Mouse (Mus musculus): ENCODE measurements around the gene Nid1. TPM values are rescaled to one million over a fixed set of nuclear protein-coding genes. Genes with fewer than 3 reads are reported as not detected.
"Not testable (repeated sequence)": the region's sequence is repeated elsewhere in the genome, so short reads cannot be mapped to it uniquely, and the experiment has no call there.

The Nid1 gene
- polyA plus RNA-seq, 1 experiment from 2014 or later, result 63.2 TPM

GRCm38 (mm10) chr13:13418859-13419258 is 18.5 kb upstream of the Nid1 start:
- WGBS, result 90% methylated on average over 7 of the region's 12 CpGs
- ATAC-seq (ENCODE audit: low FRiP score, low read depth), result not testable (repeated sequence)

GRCm38 (mm10) chr13:13423301-13423700 is 14.1 kb upstream of the Nid1 start:
- not testable (repeated sequence) for H3K27me3 ChIP-seq; H3K4me3 ChIP-seq; H3K9me3 ChIP-seq; H3K4me1 ChIP-seq; H3K9ac ChIP-seq; ATAC-seq (ENCODE audit: low FRiP score, low read depth); H3K36me3 ChIP-seq; H3K27ac ChIP-seq; H3K4me2 ChIP-seq (replicated peaks)
- WGBS, result 76% methylated on average over 2 of the region's 5 CpGs

More at GRCm38 (mm10) chr13:13418859-13419258, 18.5 kb upstream of the Nid1 start:
- not testable (repeated sequence) for H3K4me2 ChIP-seq (replicated peaks); H3K36me3 ChIP-seq; H3K9me3 ChIP-seq; H3K9ac ChIP-seq; H3K4me3 ChIP-seq; H3K27me3 ChIP-seq; H3K4me1 ChIP-seq; H3K27ac ChIP-seq

- H3K27me3 ChIP-seq; H3K9me3 ChIP-seq; H3K27ac ChIP-seq; H3K4me3 ChIP-seq; H3K4me2 ChIP-seq (replicated peaks); H3K36me3 ChIP-seq; H3K4me1 ChIP-seq; H3K9ac ChIP-seq; ATAC-seq (ENCODE audit: low FRiP score, low read depth): not testable (repeated sequence)
- 89% methylated on average over 4 of the region's 7 CpGs for WGBS
These were observed 1.2 kb upstream of the Nid1 start for GRCm38 (mm10) chr13:13436161-13436560.

GRCm38 (mm10) chr13:13438112-13438953 is 982 bp downstream of the Nid1 start:
- not testable (repeated sequence) for H3K9me3 ChIP-seq, H3K27ac ChIP-seq, H3K27me3 ChIP-seq, H3K9ac ChIP-seq, H3K4me1 ChIP-seq, H3K36me3 ChIP-seq
- Histone ChIP-seq H3K4me2 (replicated peaks) (peak overlapping the region; percentile 55), H3K4me3 (peak overlapping the region; percentile 33)
- 2% methylated on average over 18 of the region's 28 CpGs for WGBS
- peak; percentile 72 for ATAC-seq (ENCODE audit: low FRiP score, low read depth)

GRCm38 (mm10) chr13:13445601-13446000 is 8.2 kb downstream of the Nid1 start:
- H3K27me3 ChIP-seq; H3K27ac ChIP-seq; H3K36me3 ChIP-seq; ATAC-seq (ENCODE audit: low FRiP score, low read depth); H3K4me3 ChIP-seq; H3K4me1 ChIP-seq; H3K4me2 ChIP-seq (replicated peaks); H3K9me3 ChIP-seq; H3K9ac ChIP-seq: not testable (repeated sequence)
- WGBS, result 72% methylated on average over 5 of the region's 5 CpGs

GRCm38 (mm10) chr13:13446711-13447443 is 9.5 kb downstream of the Nid1 start:
- not testable (repeated sequence) for H3K9ac ChIP-seq; H3K4me1 ChIP-seq; ATAC-seq (ENCODE audit: low FRiP score, low read depth); H3K27me3 ChIP-seq; H3K4me3 ChIP-seq; H3K27ac ChIP-seq; H3K9me3 ChIP-seq; H3K4me2 ChIP-seq (replicated peaks); H3K36me3 ChIP-seq
- 51% methylated on average over 4 of the region's 4 CpGs for WGBS

- not testable (repeated sequence) for H3K36me3 ChIP-seq; H3K27ac ChIP-seq; H3K9me3 ChIP-seq; H3K27me3 ChIP-seq; H3K4me1 ChIP-seq; H3K4me3 ChIP-seq; ATAC-seq (ENCODE audit: low FRiP score, low read depth); H3K9ac ChIP-seq; H3K4me2 ChIP-seq (replicated peaks)
- 85% methylated on average over 12 of the region's 12 CpGs for WGBS
These were observed 12.6 kb downstream of the Nid1 start for GRCm38 (mm10) chr13:13449981-13450380.

- H3K4me2 ChIP-seq (replicated peaks); H3K27ac ChIP-seq; H3K4me1 ChIP-seq; H3K9ac ChIP-seq; H3K27me3 ChIP-seq; ATAC-seq (ENCODE audit: low FRiP score, low read depth); H3K9me3 ChIP-seq; H3K36me3 ChIP-seq; H3K4me3 ChIP-seq: not testable (repeated sequence)
- WGBS, result 78% methylated on average over 1 of the region's 1 CpGs
These were observed 13.6 kb downstream of the Nid1 start for GRCm38 (mm10) chr13:13450931-13451330.

- not testable (repeated sequence) for H3K9me3 ChIP-seq
- 90% methylated on average over 6 of the region's 6 CpGs for WGBS
These were observed 16.0 kb downstream of the Nid1 start for GRCm38 (mm10) chr13:13453332-13453731.

GRCm38 (mm10) chr13:13454249-13454648 is 16.9 kb downstream of the Nid1 start:
- H3K4me1 ChIP-seq; H3K27me3 ChIP-seq; H3K4me3 ChIP-seq; H3K9ac ChIP-seq; H3K27ac ChIP-seq; H3K4me2 ChIP-seq (replicated peaks); H3K9me3 ChIP-seq; ATAC-seq (ENCODE audit: low FRiP score, low read depth); H3K36me3 ChIP-seq: not testable (repeated sequence)
- 70% methylated on average over 7 of the region's 7 CpGs for WGBS

More at GRCm38 (mm10) chr13:13453332-13453731, 16.0 kb downstream of the Nid1 start:
- H3K4me2 ChIP-seq (replicated peaks); H3K27ac ChIP-seq; H3K9ac ChIP-seq; H3K4me3 ChIP-seq; H3K4me1 ChIP-seq; ATAC-seq (ENCODE audit: low FRiP score, low read depth); H3K27me3 ChIP-seq; H3K36me3 ChIP-seq: not testable (repeated sequence)

- not testable (repeated sequence) for H3K27me3 ChIP-seq; H3K4me2 ChIP-seq (replicated peaks); H3K4me3 ChIP-seq; H3K27ac ChIP-seq; H3K9ac ChIP-seq; H3K36me3 ChIP-seq; H3K9me3 ChIP-seq
- peaks cover 11% of the 10 kb centered on the region for H3K4me1 ChIP-seq
- peak; percentile 57 for ATAC-seq (ENCODE audit: low FRiP score, low read depth)
- 15% methylated on average over 8 of the region's 9 CpGs for WGBS
These were observed 18.5 kb downstream of the Nid1 start for GRCm38 (mm10) chr13:13455632-13456492.
